Mouse (Mus musculus) myocyte (in vitro differentiated cells): ENCODE data around the gene Ankrd6.

Experiments
- MAX ChIP-seq: IDR thresholded peaks from one replicate; pipeline ENCODE4 v1.6.1; 2011; ENCODE audit warnings: low read depth, mild to moderate bottlenecking, control low read depth
- MYOG ChIP-seq, 3 experiments: IDR thresholded peaks; one replicate each; pipeline ENCODE4 v1.6.1; 2011; ENCODE audit warnings: control low read depth in 2 of 3, low read depth in 2 of 3, mild to moderate bottlenecking in 2 of 3; ENCODE audit not compliant: insufficient read length in 2 of 3, control insufficient read depth in 1 of 3, insufficient read depth in 1 of 3
- POLR2A ChIP-seq: IDR thresholded peaks from one replicate; pipeline ENCODE4 v1.6.1; 2011; ENCODE audit warnings: low read depth, mild to moderate bottlenecking, control low read depth, moderate library complexity; ENCODE audit not compliant: insufficient read length
- POLR2AphosphoS2 ChIP-seq: IDR thresholded peaks from one replicate; pipeline ENCODE4 v1.6.1; 2011; ENCODE audit warnings: low read depth, control low read depth; ENCODE audit not compliant: insufficient read length
- TCF12 ChIP-seq: IDR thresholded peaks from one replicate; pipeline ENCODE4 v1.6.1; 2011; ENCODE audit warnings: mild to moderate bottlenecking, control low read depth; ENCODE audit not compliant: poor library complexity, insufficient read depth, severe bottlenecking
- USF1 ChIP-seq: IDR thresholded peaks from one replicate; pipeline ENCODE4 v1.6.1; 2011; ENCODE audit warnings: low read depth, mild to moderate bottlenecking, control low read depth, moderate library complexity

DNA sequence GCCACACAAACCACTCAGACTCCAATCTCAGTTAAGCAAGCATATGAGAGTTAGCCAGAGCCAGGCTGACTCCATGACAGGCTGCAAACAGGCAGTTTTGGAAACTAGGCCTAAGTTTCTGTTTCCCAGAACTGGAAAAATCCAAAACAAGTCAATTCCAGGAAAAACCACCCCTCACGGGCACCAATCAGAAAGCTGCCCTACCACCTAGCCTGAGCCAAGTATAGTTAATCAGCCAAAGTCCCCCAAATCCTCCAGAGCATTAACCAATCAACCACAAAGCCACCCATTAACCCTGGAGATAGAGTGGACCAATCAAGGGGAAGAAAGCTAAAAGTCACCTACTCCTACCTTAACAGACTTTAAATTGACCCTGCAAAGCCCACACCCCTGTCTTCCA is 163.5 kb downstream of the Ankrd6 start:
- TF ChIP-seq POLR2AphosphoS2 (no peak), POLR2A (no peak), MAX (no peak), USF1 (no peak), TCF12 (no peak), MYOG (IDR thresholded peaks at IDR 0.05; ENCODE audit: control insufficient read depth in 1 of 3, insufficient read depth in 1 of 3, insufficient read length in 2 of 3, low read depth in 2 of 3) (no peak)
